Mouse (Mus musculus): ENCODE data around the gene Smtnl2. TPM values are rescaled to one million over a fixed set of nuclear protein-coding genes. Genes with fewer than 3 reads are reported as not detected.
"Not testable (repeated sequence)": the region's sequence is repeated elsewhere in the genome, so short reads cannot be mapped to it uniquely, and the experiment has no call there.

Smtnl2 gene
- total RNA-seq, 2 experiments from 2014 or later: 39.0 to 40.9 TPM

- DNase-seq: no peak
- intact Hi-C loops (cut with DNase I): no loop called here
Observed at GRCm38 (mm10) chr11:72366126-72366525, 45.4 kb downstream of the Smtnl2 start.

GRCm38 (mm10) chr11:72364526-72364925, 47.0 kb downstream of the Smtnl2 start:
- DNase-seq: no peak
- intact Hi-C loops (cut with DNase I): no loop called here

- DNase-seq: no peak
- intact Hi-C loops (cut with DNase I): no loop called here
Observed at GRCm38 (mm10) chr11:72363523-72364240, 47.8 kb downstream of the Smtnl2 start.

GRCm38 (mm10) chr11:72362347-72362741, 49.2 kb downstream of the Smtnl2 start, which contains the start of gene Tekt1:
TSS of gene Tekt1 (minus strand) at chr11:72362442.
- DNase-seq: no peak
- intact Hi-C loops (cut with DNase I): no loop called here

- DNase-seq: peak; percentile 45 to 66
- intact Hi-C loops (cut with DNase I): no loop called here
Observed at GRCm38 (mm10) chr11:72361385-72362346, 49.8 kb downstream of the Smtnl2 start.

- DNase-seq: peak; percentile 74 to 87
- intact Hi-C loops (cut with DNase I): loop anchor here (1.0 to 5.0 kb wide), 2 partner anchors 73 to 207 kb away; no protein-coding TSS in a partner anchor
Observed at GRCm38 (mm10) chr11:72354971-72355728, 56.4 kb downstream of the Smtnl2 start.

GRCm38 (mm10) chr11:72353186-72353585, 58.3 kb downstream of the Smtnl2 start:
- DNase-seq: no peak
- intact Hi-C loops (cut with DNase I): no loop called here

GRCm38 (mm10) chr11:72352272-72352671, 59.2 kb downstream of the Smtnl2 start:
- DNase-seq: no peak
- intact Hi-C loops (cut with DNase I): no loop called here

GRCm38 (mm10) chr11:72349652-72350051, 61.9 kb downstream of the Smtnl2 start:
- intact Hi-C loops (cut with DNase I): no loop called here
- no peak for DNase-seq

GRCm38 (mm10) chr11:72349016-72349415, 62.5 kb downstream of the Smtnl2 start:
- DNase-seq: no peak
- intact Hi-C loops (cut with DNase I): no loop called here

GRCm38 (mm10) chr11:72348563-72348962, 63.0 kb downstream of the Smtnl2 start:
- intact Hi-C loops (cut with DNase I): no loop called here
- DNase-seq: no peak

- no peak for DNase-seq
- intact Hi-C loops (cut with DNase I): loop anchor here (5.0 kb wide), 1 partner anchor 122 kb away; no protein-coding TSS in a partner anchor
Observed at GRCm38 (mm10) chr11:72344486-72344885, 67.0 kb downstream of the Smtnl2 start.

- DNase-seq: peak; percentile 54 to 74
- intact Hi-C loops (cut with DNase I): loop anchor here (5.0 kb wide), 1 partner anchor 122 kb away; no protein-coding TSS in a partner anchor
Observed at GRCm38 (mm10) chr11:72343904-72344303, 67.6 kb downstream of the Smtnl2 start.

- intact Hi-C loops (cut with DNase I): loop anchor here (5.0 kb wide), 1 partner anchor 121 kb away; no protein-coding TSS in a partner anchor
- DNase-seq: not testable (repeated sequence)
Observed at GRCm38 (mm10) chr11:72343238-72343625, 68.3 kb downstream of the Smtnl2 start.

GRCm38 (mm10) chr11:72342549-72343237, 68.8 kb downstream of the Smtnl2 start:
- intact Hi-C loops (cut with DNase I): loop anchor here (1.0 to 5.0 kb wide), 3 partner anchors 86 to 222 kb away; no protein-coding TSS in a partner anchor
- DNase-seq: peak; percentile 72 to 79

GRCm38 (mm10) chr11:72339716-72340115, 71.8 kb downstream of the Smtnl2 start:
- no peak for DNase-seq
- intact Hi-C loops (cut with DNase I): loop anchor here (5.0 kb wide), 1 partner anchor 117 kb away; no protein-coding TSS in a partner anchor

Data from heart, postnatal 10 days (tissue).